Mouse (Mus musculus) left cerebral cortex, postnatal 36 days (tissue): ENCODE measurements around the gene Lnp1. TPM values are rescaled to one million over a fixed set of nuclear protein-coding genes. Genes with fewer than 3 reads are reported as not detected.

Experiments
- total RNA-seq, 2 experiments: library from RNA; stranded (reverse); gene quantifications; 2 replicates each; pipeline ENCODE4 v1.2.3; 2021

Lnp1 gene
- total RNA-seq, 2 experiments from 2014 or later: 3.1 to 3.7 TPM

Other genes with a start within 250 kb of the Lnp1 start
- gene Tfg, start 210.6 kb downstream of the Lnp1 start, total RNA-seq: 10 to 100 TPM; 55.0 to 56.6 TPM
- not detected for gene Adgrg7, start 132.2 kb downstream of the Lnp1 start, total RNA-seq
- 1 to 10 TPM in 1 of 2 experiments, under 1 TPM in 1; 0.54 to 1.4 TPM for gene Tmem45a, start 41.9 kb downstream of the Lnp1 start, total RNA-seq
- under 1 TPM in 1 of 2 experiments, not detected in 1; 0.22 TPM for gene Tmem45a2, start 143.3 kb upstream of the Lnp1 start, total RNA-seq
- 10 to 100 TPM; 97.4 to 99.5 TPM for gene Tomm70a, start 193.6 kb upstream of the Lnp1 start, total RNA-seq
- gene Nit2, start 239.3 kb upstream of the Lnp1 start, total RNA-seq: 10 to 100 TPM; 13.6 to 14.8 TPM